Mouse (Mus musculus) brain, embryonic 14.5 days (tissue): ENCODE measurements around the gene Hspa1a.
"Not testable (repeated sequence)": the region's sequence is repeated elsewhere in the genome, so short reads cannot be mapped to it uniquely, and the experiment has no call there.

ENCODE experiments used
- CTCF ChIP-seq: fragments of 200-500 bp; IDR thresholded peaks from 2 replicates; pipeline ENCODE4 v1.5.1; 2012; ENCODE audit warnings: inconsistent platforms, mild to moderate bottlenecking, moderate library complexity, borderline replicate concordance; ENCODE audit not compliant: insufficient read depth, insufficient read length; ENCODE audit errors: extremely low read depth
- POLR2A ChIP-seq: fragments of 200-500 bp; IDR thresholded peaks from 2 replicates; pipeline ENCODE4 v1.6.1; 2012; ENCODE audit warnings: mild to moderate bottlenecking, inconsistent platforms, borderline replicate concordance; ENCODE audit not compliant: poor library complexity, insufficient read depth, insufficient read length, severe bottlenecking; ENCODE audit errors: extremely low read depth

- TF ChIP-seq CTCF, POLR2A: not testable (repeated sequence)
These were observed 23.0 kb downstream of the Hspa1a start for GRCm38 (mm10) chr17:34948721-34949552.
